Mouse (Mus musculus) myocyte (in vitro differentiated cells): Measurements from ENCODE around the gene Gm20388.

Experiments
- E2F4 ChIP-seq: IDR thresholded peaks from one replicate; pipeline ENCODE4 v1.6.1; 2011; ENCODE audit warnings: mild to moderate bottlenecking, control low read depth, moderate library complexity; ENCODE audit not compliant: insufficient read depth
- MAX ChIP-seq: IDR thresholded peaks from one replicate; pipeline ENCODE4 v1.6.1; 2011; ENCODE audit warnings: low read depth, mild to moderate bottlenecking, control low read depth
- MYOD1 ChIP-seq, 3 experiments: IDR thresholded peaks; one replicate each; pipeline ENCODE4 v1.6.1; 2011; ENCODE audit warnings: control low read depth in 2 of 3, low read depth in 2 of 3, mild to moderate bottlenecking in 2 of 3, moderate library complexity in 1 of 3; ENCODE audit not compliant: insufficient read length in 2 of 3, control insufficient read depth in 1 of 3
- POLR2A ChIP-seq: IDR thresholded peaks from one replicate; pipeline ENCODE4 v1.6.1; 2011; ENCODE audit warnings: low read depth, mild to moderate bottlenecking, control low read depth, moderate library complexity; ENCODE audit not compliant: insufficient read length
- POLR2AphosphoS2 ChIP-seq: IDR thresholded peaks from one replicate; pipeline ENCODE4 v1.6.1; 2011; ENCODE audit warnings: low read depth, control low read depth; ENCODE audit not compliant: insufficient read length
- SRF ChIP-seq: IDR thresholded peaks from one replicate; pipeline ENCODE4 v1.6.1; 2011; ENCODE audit warnings: low read depth; ENCODE audit not compliant: control insufficient read depth, insufficient read length
- USF1 ChIP-seq: IDR thresholded peaks from one replicate; pipeline ENCODE4 v1.6.1; 2011; ENCODE audit warnings: low read depth, mild to moderate bottlenecking, control low read depth, moderate library complexity

DNA sequence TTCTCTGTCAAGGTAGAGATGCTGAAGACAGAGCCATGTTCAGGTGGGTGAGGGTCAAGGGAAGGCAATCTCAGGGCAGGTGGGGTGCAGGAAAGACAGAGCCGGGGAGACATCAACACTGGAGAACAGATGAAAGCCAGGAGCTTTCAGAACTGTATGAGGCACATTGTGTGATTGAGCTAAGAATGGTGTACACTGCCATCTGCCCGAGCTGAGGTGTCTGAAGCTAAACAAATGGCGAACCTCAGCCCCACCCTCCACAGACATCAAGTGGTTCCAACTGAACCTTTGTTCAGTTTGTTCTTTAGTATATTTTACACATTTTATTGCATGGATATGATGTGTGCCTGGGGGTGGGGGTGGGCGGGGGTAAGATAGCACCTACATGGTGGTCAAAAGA lies 3829.6 kb downstream of the Gm20388 start:
- no peak for TF ChIP-seq USF1
- no peak for TF ChIP-seq POLR2A
- TF ChIP-seq MAX: no peak
- TF ChIP-seq SRF: no peak
- no peak for TF ChIP-seq MYOD1 (IDR thresholded peaks at IDR 0.05; ENCODE audit: control insufficient read depth in 1 of 3, insufficient read length in 2 of 3, low read depth in 2 of 3)
- no peak for TF ChIP-seq POLR2AphosphoS2
- no peak for TF ChIP-seq E2F4
